Mouse (Mus musculus) CD4-positive, CD25-positive, alpha-beta regulatory T cell, adult 2 months (primary cell): ENCODE data around the gene Gtpbp4.
"Not testable (repeated sequence)": the region's sequence is repeated elsewhere in the genome, so short reads cannot be mapped to it uniquely, and the experiment has no call there.

Experiments
- DNase-seq: peaks from one replicate; pipeline ENCODE4 v3.0.0-alpha.2; 2012; ENCODE audit warnings: low read depth, low spot score

Gtpbp4 gene

GRCm38 (mm10) chr13:8995990-8996786 lies at the start of gene Gtpbp4:
TSS of gene Gtpbp4 (minus strand) at chr13:8996083.
- peak; percentile 98 for DNase-seq

DNA sequence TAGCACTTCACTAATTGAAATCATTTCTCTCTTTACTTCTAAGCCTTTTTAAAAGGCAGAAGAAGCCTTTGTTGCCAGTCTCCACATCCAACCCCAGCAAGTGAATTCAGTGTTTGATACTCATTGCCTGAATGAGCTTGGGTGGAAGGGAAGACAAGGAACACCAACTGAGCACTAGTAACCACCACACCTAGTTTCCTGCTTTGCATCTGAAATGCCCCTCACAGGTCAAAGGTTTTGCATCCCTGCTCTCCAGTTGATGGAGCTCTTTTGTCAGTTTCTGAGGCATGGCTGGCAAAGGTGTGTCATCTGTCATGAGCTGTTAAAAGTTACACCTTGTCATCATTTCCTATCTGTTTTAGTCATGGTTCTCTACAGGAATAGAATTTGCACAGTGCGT lies 48.8 kb upstream of the Gtpbp4 start:
- DNase-seq = no peak

DNA sequence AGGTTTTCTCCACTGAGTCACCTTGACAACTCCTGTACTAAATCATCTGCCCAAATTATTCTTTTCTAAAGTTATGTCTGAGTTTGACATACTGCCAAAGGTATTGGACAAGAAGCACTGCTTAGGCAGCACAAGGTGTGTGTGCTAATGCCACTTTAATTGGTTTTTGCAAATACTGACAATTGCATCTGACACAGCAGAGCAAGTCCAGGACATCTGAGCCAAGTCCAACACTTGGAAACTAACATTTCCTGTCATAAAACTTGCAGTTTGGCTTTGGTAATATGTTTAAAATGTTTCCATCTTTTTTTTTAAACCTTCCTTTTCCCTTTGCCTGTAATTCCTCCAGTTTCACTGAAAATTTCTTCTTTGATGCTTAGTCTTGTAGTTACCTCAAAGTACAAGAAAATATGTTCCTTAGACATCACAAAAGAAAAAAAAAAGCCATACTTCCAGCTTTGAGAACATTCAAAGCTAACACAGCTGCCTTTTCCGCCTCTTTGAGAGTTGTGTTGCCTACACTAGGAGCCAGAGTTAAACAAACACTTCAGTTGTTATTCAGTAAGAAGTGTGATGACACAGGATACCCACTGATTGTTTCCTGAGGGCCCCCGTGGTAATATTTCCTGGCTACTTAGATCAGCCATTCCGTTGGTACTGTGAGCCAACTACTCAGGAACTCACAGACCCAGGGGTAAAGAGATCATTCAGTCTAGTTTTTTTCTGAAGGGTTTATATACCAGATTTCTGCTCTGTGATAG lies 47.6 kb upstream of the Gtpbp4 start:
- DNase-seq = no peak

DNA sequence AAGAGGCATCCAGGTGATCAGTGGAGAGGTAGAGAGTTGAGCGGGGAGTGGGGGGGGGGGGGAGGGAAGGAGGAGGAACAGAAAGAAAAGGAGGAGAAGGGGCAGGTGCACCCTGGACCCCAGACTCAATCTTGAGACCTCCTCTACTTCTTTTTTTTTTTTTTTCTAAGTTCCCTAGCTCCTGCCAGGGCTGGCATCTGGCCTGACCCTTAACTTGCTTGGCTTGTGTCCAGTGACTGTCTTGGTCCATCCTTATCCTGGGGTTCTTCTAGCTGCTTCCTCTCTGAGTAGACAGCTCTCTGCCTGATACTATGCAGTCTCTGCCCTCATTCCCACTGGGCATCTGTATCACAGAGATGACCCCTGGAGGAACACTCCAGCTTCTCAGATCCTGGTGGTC lies 44.7 kb upstream of the Gtpbp4 start:
- DNase-seq = no peak

- no peak for DNase-seq
These were observed 36.2 kb upstream of the Gtpbp4 start for GRCm38 (mm10) chr13:9031996-9032661.

DNA sequence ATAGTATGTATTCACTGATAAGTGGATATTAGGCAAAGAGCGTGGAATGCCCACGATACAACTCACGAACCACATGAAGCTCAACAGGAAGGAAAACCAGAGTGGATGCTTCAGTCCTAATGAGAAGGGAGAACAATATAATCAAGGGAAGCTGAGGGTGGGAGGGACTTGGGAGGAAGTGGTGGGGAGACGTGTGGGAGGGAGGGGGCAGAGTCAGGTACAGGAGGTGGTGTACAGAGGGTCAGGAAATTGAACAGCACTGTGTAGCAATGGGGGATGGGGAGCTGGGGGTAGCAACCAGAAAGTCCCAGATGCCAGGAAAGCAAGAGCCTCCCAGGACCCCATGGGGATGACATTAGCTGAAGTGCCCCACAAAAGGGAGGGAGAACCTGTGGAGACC lies 34.5 kb upstream of the Gtpbp4 start:
- peak; percentile 51 for DNase-seq

DNA sequence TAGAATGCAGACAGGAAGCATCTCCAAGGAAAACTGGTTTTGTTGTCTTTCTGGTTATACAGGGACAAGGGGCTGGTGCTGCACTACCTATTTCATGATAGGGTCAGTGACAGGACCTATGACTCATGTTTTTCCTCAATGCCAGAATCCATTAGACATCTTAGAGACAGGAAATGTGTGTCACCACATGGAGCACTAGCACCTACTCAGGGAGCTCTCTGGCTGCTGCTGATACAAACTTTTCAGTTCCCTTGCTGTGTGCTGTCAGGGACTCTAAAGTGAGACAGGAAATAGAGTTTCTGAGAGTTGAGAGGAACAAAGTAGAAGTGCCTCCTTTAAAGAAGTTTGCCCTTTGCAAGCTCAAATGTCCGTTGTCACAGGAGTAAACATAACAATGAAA lies 31.4 kb upstream of the Gtpbp4 start:
- DNase-seq = peak; percentile 52

DNA sequence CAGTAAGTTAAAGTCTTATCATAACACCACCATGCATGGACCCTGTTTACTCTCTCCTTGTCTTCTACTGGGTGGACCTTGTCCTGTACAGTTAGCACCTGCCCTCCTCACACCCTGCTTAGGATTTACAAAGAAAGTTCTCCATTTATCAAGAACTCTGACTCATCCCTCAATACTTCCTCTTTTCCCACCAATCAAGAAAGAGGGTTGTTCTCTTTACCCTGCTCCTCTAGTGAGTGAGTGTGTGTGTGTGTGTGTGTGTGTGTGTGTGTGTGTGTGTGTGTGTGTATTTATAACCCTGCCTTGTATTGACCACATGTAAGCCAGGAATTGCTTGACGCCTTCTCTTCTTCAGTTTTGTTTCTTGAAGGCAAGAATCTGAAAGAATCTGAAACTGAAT lies 26.7 kb upstream of the Gtpbp4 start:
- no peak for DNase-seq

- no peak for DNase-seq
These were observed 25.7 kb upstream of the Gtpbp4 start for GRCm38 (mm10) chr13:9021556-9021955.

GRCm38 (mm10) chr13:9019713-9020112 lies 23.8 kb upstream of the Gtpbp4 start:
- DNase-seq = no peak

- no peak for DNase-seq
These were observed 23.2 kb upstream of the Gtpbp4 start for GRCm38 (mm10) chr13:9018974-9019587.

- DNase-seq = no peak
These were observed 21.3 kb upstream of the Gtpbp4 start for GRCm38 (mm10) chr13:9017190-9017589.

GRCm38 (mm10) chr13:9014431-9014830 lies 18.5 kb upstream of the Gtpbp4 start:
- no peak for DNase-seq

- DNase-seq = no peak
These were observed 17.6 kb upstream of the Gtpbp4 start for GRCm38 (mm10) chr13:9013483-9013882.

GRCm38 (mm10) chr13:9011596-9012350 lies 15.9 kb upstream of the Gtpbp4 start:
- peak; percentile 96 for DNase-seq

DNA sequence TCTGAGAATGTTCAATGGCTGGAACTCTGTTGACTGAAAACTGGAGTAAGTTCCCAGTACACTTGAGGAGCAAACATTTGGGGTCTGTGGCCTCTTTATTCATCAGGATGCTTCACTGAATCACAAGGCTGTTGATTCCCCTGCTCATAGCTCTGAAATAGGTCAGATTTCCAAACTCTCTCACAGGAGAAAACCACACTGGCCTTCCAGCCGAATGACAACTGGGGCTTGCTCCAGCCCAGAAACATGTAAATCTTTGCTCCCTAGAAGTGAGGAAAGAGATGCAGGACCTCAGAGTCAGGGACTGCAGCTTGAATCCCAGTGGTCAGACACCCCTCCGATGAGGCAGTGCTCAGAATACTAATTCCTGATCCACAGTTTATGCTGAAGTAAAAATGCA lies 7.4 kb upstream of the Gtpbp4 start:
- no peak for DNase-seq

- DNase-seq = no peak
These were observed 3.6 kb upstream of the Gtpbp4 start for GRCm38 (mm10) chr13:8999464-8999863.

DNA sequence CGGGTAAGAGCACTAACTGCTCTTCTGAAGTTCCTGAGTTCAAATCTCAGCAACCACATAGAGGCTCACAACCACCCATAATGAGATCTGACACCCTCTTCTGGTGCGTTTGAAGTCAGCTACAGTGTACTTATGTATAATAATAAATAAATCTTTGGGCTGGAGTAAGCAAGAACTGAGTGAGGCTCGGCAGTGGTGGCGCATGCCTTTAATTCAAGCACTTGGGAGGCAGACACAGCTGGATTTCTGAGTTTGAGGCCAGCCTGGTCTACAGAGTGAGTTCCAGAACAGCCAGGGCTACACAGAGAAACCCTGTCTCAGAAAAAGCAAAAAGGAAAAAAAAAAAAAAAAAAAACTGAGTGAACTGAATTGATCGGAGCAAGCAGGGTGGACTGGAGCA lies 1.3 kb upstream of the Gtpbp4 start:
- not testable (repeated sequence) for DNase-seq

GRCm38 (mm10) chr13:8995159-8995989 lies 509 bp downstream of the Gtpbp4 start:
- peak; percentile 68 for DNase-seq

DNA sequence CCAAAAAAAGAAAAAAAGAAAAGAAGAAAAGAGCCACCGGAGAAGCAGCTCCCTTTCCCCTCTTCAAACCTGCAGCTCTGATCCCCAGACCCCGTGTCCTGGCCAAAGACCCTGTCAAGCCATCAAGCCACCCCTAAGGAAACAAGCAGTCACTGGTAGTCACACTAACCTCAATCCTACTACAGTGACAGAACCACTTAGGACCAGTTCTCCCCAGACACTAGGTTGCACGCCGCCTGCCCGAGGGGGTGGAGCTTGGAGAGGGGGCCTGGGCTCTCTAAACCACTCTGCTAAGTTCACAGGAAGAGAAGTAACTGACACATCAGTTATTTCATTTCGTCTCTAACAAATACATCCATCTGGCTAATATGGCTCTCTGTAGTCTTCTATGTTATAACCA lies 3.7 kb downstream of the Gtpbp4 start:
- DNase-seq = no peak
